Mouse (Mus musculus) kidney, postnatal 0 days (tissue): ENCODE results near the gene Stard13. TPM values are rescaled to one million over a fixed set of nuclear protein-coding genes. Genes with fewer than 3 reads are reported as not detected.

Experiments used
- ATAC-seq: fragments of 200-750 bp; cut with Nextera tagmentation; replicated peaks from 2 replicates; pipeline ENCODE4 v1.8.0; 2017; ENCODE audit warnings: low read depth, moderate number of reproducible peaks, moderate TSS enrichment, moderate library complexity; ENCODE audit not compliant: low FRiP score
- DNase-seq: peaks from one replicate; pipeline ENCODE4 v3.0.0-alpha.2; 2016; ENCODE audit warnings: low spot score
- H3K27ac ChIP-seq: fragments of 300-500 bp; sonication (generic); 2 replicates; pipeline ENCODE4 v1.5.1; 2014; ENCODE audit warnings: mild to moderate bottlenecking
- H3K27me3 ChIP-seq: fragments of 300-500 bp; sonication (generic); 2 replicates; pipeline ENCODE4 v1.6.1; 2014; ENCODE audit warnings: low read length, mixed read lengths; ENCODE audit not compliant: insufficient read depth
- H3K36me3 ChIP-seq: fragments of 300-500 bp; sonication (generic); 2 replicates; pipeline ENCODE4 v1.6.1; 2014; ENCODE audit warnings: low read length, mixed read lengths; ENCODE audit not compliant: insufficient read depth
- H3K4me1 ChIP-seq: fragments of 300-500 bp; sonication (generic); replicated peaks from 2 replicates; pipeline ENCODE4 v1.6.1; 2014; ENCODE audit warnings: antibody characterized with exemption, low read length, mixed read lengths; ENCODE audit not compliant: insufficient read depth
- H3K4me2 ChIP-seq: fragments of 300-500 bp; sonication (generic); 2 replicates; pipeline ENCODE4 v1.6.1; 2014; ENCODE audit warnings: mild to moderate bottlenecking, low read length, moderate library complexity, mixed read lengths
- H3K4me3 ChIP-seq: fragments of 300-500 bp; sonication (generic); replicated peaks from 2 replicates; pipeline ENCODE4 v1.5.1; 2014; ENCODE audit warnings: low read depth, low read length
- H3K9ac ChIP-seq: fragments of 300-500 bp; sonication (generic); 2 replicates; pipeline ENCODE4 v1.6.1; 2014; ENCODE audit warnings: low read depth, low read length
- H3K9me3 ChIP-seq: fragments of 300-500 bp; sonication (generic); replicated peaks from 2 replicates; pipeline ENCODE4 v1.6.1; 2016; ENCODE audit warnings: low read length, inconsistent platforms, mixed read lengths
- CTCF ChIP-seq: IDR thresholded peaks from 2 replicates; pipeline ENCODE4 v1.5.1; 2016; ENCODE audit warnings: antibody characterized with exemption, low read depth, mild to moderate bottlenecking, moderate library complexity
- WGBS: fragments of 180-500 bp; shearing (Covaris S2); extraction: QIAGEN DNeasy Blood & Tissue Kit; methylation state at CpG from one replicate; pipeline ENCODE4 v1.1.7; 2014; 5-methylcytosine and 5-hydroxymethylcytosine counted together
- polyA plus RNA-seq: library from polyadenylated mRNA; unstranded; fragments of >200 nt; fragmentation: Nextera tagmentation; extraction: Ambion mirVana; gene quantifications from 2 replicates; pipeline ENCODE4 v1.2.1, GENCODE M21; 2015

Gene Stard13
- polyA plus RNA-seq, 1 experiment from 2014 or later, result 7.8 TPM

GRCm38 (mm10) chr5:150996586-150996985 lies 237.1 kb downstream of the Stard13 start:
- no peak for DNase-seq
- WGBS, result 60% methylated on average over 2 of the region's 2 CpGs

GRCm38 (mm10) chr5:150994096-150994495 lies 239.5 kb downstream of the Stard13 start:
- H3K4me2 ChIP-seq, result no peak overlapping the region
- no peaks in the 10 kb centered on the region for H3K4me1 ChIP-seq
- ATAC-seq, result no peak
- 95% methylated on average over 7 of the region's 7 CpGs for WGBS
- no peaks in the 10 kb centered on the region for H3K9me3 ChIP-seq
- TF ChIP-seq CTCF, result no peak
- H3K9ac ChIP-seq, result no peak overlapping the region
- no peaks in the 10 kb centered on the region for H3K36me3 ChIP-seq
- no peak overlapping the region for H3K27ac ChIP-seq
- H3K4me3 ChIP-seq, result no peak overlapping the region
- H3K27me3 ChIP-seq, result no peaks in the 10 kb centered on the region
- no peak for DNase-seq

More at GRCm38 (mm10) chr5:150996586-150996985, 237.1 kb downstream of the Stard13 start:
- Histone ChIP-seq H3K4me3 (no peak overlapping the region), H3K4me1 (no peaks in the 10 kb centered on the region), H3K27me3 (no peaks in the 10 kb centered on the region), H3K36me3 (no peaks in the 10 kb centered on the region), H3K9ac (no peak overlapping the region), H3K27ac (no peak overlapping the region), H3K4me2 (no peak overlapping the region), H3K9me3 (no peaks in the 10 kb centered on the region)
- peak; percentile 79 for ATAC-seq
- no peak for TF ChIP-seq CTCF

Other genes starting within 250 kb of the Stard13 start
- gene Gm42906, start 194.3 kb upstream of the Stard13 start, polyA plus RNA-seq, result not detected in 2 replicates